Mouse (Mus musculus) bone marrow, adult 2 months (tissue): ENCODE measurements around the gene Ddn. TPM values are rescaled to one million over a fixed set of nuclear protein-coding genes. Genes with fewer than 3 reads are reported as not detected.
A peak's percentile ranks its signal among the peaks of the same experiment; 100 is the strongest.

ENCODE experiments used
- H3K27ac ChIP-seq: fragments of 200-500 bp; 2 replicates; pipeline ENCODE4 v1.5.1; 2012; ENCODE audit warnings: low read depth, mild to moderate bottlenecking, control low read depth, inconsistent platforms, low read length; ENCODE audit not compliant: control insufficient read depth, poor library complexity, insufficient read depth
- H3K4me1 ChIP-seq: fragments of 200-500 bp; 2 replicates; pipeline ENCODE4 v1.6.1; 2011; ENCODE audit warnings: low read length; ENCODE audit not compliant: control insufficient read depth, insufficient read depth
- H3K4me3 ChIP-seq: fragments of 200-500 bp; replicated peaks from 2 replicates; pipeline ENCODE3; 2011; ENCODE audit warnings: mild to moderate bottlenecking, low read depth, low read length, control low read depth; ENCODE audit not compliant: control insufficient read depth
- CTCF ChIP-seq: fragments of 200-500 bp; IDR thresholded peaks from 2 replicates; pipeline ENCODE4 v1.5.1; 2011; ENCODE audit warnings: low read length, control low read depth; ENCODE audit not compliant: control insufficient read depth, insufficient read depth
- POLR2A ChIP-seq: fragments of 200-500 bp; IDR thresholded peaks from 2 replicates; pipeline ENCODE4 v1.6.1; 2011; ENCODE audit warnings: low read depth, mild to moderate bottlenecking, control low read depth, low read length, borderline replicate concordance; ENCODE audit not compliant: control insufficient read depth
- WGBS: fragments of 180-500 bp; shearing (Covaris S2); methylation state at CpG from one replicate; pipeline ENCODE4 v1.1.7; 2018; 5-methylcytosine and 5-hydroxymethylcytosine counted together
- polyA plus RNA-seq: library from polyadenylated mRNA; stranded (reverse); fragments of >200 nt; gene quantifications from 2 replicates; pipeline ENCODE4 v1.2.4, GENCODE M21; 2011; ENCODE audit warnings: low replicate concordance; ENCODE audit not compliant: missing spikeins, insufficient read depth, insufficient read length

The Ddn gene
- polyA plus RNA-seq, 1 experiment: not detected

DNA sequence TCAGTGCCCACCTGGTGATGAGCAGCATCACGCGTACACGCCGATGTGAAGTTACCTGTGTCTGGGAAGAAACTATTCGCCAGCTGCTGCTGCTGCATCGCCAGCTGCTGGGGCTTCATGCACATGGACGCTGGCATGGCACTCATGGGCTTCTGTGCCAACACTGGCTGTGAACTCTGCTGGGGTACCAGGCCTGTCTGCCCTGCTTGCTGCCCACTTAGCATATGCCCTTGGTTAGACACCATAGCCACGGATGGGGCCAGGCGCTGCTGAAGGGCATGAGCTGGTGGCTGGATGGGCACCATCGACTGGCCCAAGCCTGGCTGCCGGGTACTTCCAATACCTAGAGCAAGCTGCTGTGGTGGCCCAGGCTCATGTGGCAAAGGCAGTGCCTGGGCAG is 39.9 kb upstream of the Ddn start:
- H3K4me1 ChIP-seq: no peaks in the 10 kb centered on the region
- H3K27ac ChIP-seq: no peak overlapping the region
- no peak for TF ChIP-seq CTCF
- TF ChIP-seq POLR2A: peak; percentile 10; the same call in 1 of the 2 replicates
- no peak overlapping the region for H3K4me3 ChIP-seq
- 96% methylated on average over 11 of the region's 11 CpGs for WGBS

DNA sequence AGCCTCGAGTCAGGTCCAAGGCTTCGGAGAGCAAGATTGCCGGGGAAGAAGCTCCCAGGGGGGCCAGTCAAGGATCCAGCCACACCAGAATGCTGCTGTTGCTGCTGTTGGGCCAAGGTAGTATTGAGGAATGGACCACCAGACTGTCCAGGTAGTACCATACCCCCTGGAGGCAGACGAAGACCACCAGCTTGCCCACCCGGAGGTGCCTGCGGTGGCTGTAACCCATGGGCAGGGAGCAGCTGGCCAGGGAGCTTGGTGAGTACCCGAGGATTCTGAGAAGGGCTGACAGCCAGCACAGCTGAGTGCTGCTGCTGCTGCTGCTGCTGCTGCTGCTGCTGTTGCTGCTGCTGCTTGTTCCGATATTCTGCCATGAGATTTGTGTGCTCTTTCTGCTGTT is 36.9 kb upstream of the Ddn start:
- WGBS: 82% methylated on average over 8 of the region's 8 CpGs
- TF ChIP-seq POLR2A (no peak), CTCF (no peak)
- no peak overlapping the region for H3K27ac ChIP-seq
- no peaks in the 10 kb centered on the region for H3K4me1 ChIP-seq
- H3K4me3 ChIP-seq: no peak overlapping the region

DNA sequence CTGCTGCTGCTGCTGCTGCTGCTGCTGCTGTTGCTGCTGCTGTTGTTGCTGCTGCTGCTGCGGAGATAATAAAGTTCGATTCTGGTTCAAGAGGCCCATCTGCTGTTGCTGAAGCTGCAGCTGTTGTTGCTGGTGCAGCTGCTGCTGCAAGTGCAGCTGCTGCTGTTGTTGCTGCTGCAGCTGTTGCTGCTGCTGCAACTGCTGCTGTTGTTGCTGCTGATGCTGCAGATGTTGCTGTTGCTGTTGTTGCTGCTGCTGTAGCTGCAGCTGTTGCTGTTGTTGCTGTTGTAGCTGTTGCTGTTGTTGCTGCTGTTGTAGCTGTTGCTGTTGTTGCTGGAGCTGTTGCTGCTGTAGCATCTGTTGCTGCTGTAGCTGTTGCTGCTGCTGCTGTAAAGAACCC is 35.9 kb upstream of the Ddn start:
- Histone ChIP-seq H3K27ac (0 out of 2 replicates have a peak overlapping the region, but pooled peaks have one; percentile 23), H3K4me3 (no peak overlapping the region), H3K4me1 (no peaks in the 10 kb centered on the region)
- WGBS: 86% methylated on average over 2 of the region's 2 CpGs
- TF ChIP-seq CTCF (no peak), POLR2A (no peak)

DNA sequence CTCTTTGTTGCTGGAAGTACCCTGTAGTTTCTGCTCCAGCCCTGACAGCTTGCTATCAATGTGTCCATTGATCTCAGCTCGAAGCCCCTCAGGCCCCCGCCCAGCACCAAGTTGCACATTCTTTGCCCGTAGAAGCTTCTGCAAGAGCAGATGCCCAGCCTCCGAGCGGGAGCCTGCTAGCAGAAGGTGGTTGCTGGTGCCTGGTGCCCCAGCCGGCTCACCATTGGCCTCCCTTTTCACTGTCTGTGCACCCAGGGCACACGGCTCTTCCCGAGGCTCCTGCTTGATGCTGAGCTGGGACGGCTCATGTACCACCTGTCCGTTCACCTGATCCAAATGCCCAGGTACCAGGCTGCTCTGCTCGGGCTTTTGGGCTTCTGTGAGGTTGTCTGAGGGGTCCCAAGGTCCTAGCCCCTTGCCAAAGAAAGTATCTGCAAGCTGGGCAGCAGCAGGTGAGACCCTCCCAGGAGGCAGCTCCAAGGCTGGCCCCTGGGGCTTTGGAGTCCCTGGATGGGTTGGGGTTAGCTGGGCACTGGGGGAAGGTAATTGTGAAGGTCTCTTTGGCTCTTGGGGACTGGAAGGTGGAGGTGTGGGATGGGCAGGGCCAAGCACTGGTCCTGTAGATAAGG is 34.4 kb upstream of the Ddn start:
- no peaks in the 10 kb centered on the region for H3K4me1 ChIP-seq
- no peak for TF ChIP-seq POLR2A
- TF ChIP-seq CTCF: no peak
- no peak overlapping the region for H3K27ac ChIP-seq
- no peak overlapping the region for H3K4me3 ChIP-seq
- 88% methylated on average over 11 of the region's 11 CpGs for WGBS

DNA sequence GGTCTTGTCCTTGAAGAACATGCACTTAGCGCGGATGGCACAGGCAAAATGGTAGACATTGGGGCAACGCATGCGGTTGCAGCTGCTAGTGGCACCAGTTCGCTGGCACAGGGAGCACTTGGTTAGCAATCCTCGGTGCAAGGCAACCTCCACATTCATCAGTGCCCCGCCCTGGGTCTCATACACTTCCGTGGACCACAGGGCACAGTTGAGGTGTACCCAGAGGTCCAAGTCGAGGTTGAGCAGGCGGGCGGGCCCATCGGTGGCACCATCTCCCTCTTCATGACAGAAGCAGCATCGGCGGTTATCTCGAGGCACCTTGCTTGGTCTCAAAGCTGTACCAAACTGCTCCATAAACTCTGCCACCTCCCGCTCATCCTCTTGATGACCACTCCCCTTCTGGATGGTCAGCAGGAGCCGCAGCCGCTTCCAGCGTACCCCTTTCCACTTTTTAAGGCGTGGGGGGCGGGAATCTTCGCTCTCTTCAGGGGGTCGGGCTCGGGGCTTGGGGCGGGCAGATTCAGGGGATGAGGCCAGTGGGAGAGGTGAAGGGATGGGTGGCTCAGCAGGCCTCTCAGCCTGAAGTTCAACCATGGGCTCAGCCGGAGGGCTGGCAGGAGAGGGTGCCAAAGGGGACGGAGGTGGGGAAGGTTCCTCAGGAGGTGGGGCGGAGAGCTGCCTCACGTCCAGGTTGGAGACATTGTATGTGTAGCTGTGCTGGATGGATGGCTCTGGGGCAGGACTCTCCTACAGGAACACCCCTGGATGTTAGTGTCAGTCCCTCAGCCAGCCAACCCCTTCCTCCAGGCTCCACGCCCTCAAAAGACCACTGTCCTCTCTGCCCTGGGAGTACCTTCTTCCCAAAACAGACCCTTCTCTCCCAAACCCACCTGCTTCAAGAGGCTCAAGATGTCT is 30.6 kb upstream of the Ddn start:
- Histone ChIP-seq H3K27ac (no peak overlapping the region), H3K4me1 (peaks cover 1% of the 10 kb centered on the region; the same call in 1 of the 2 replicates), H3K4me3 (no peak overlapping the region)
- TF ChIP-seq POLR2A (no peak), CTCF (no peak)
- 92% methylated on average over 30 of the region's 30 CpGs for WGBS

DNA sequence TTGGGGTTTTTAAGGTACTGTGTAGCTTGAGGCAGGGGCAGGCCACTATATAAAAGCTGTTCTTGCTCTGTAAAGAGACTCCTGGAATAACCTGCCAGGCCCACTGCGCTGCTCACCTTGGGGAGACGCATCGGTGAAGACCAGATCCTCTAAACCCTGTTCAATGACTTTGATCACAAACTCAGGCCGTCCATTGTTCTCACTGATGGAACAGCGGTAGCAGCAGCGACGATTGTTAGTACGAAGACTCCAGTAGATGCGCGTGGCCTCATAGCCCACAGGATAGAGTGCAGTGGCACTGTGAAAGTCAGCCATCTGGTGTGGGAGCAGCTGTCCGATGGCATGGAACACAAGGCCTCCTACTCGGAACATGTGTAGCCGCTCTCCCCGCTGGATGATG is 29.9 kb upstream of the Ddn start:
- Histone ChIP-seq H3K27ac (no peak overlapping the region), H3K4me1 (peaks cover 1% of the 10 kb centered on the region; the same call in 1 of the 2 replicates)
- TF ChIP-seq POLR2A (no peak), CTCF (no peak)

DNA sequence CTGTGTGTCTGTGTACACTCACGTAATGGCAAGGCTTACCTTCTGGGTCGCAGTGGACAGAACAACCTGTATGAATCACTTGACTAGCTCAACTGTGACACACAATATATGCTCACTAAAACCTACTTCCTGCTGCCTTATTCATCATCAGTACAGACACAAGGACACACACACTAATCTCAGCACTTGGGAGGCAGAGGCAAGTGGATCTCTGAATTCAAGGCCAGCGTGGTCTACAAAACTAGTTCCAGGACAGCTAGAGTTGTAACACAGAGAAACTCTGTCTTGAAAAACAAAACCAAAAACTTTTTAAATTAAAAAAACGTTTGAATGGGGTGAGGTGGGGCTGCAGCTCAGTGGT is 28.4 kb upstream of the Ddn start:
- Histone ChIP-seq H3K27ac (peak overlapping the region; percentile 46; the same call in 1 of the 2 replicates), H3K4me3 (no peak overlapping the region), H3K4me1 (peaks cover 1% of the 10 kb centered on the region; the same call in 1 of the 2 replicates)
- WGBS: 70% methylated on average over 4 of the region's 4 CpGs
- TF ChIP-seq POLR2A (no peak), CTCF (no peak)

More for the DNA sequence above, 29.9 kb upstream of the Ddn start:
- H3K4me3 ChIP-seq: no peak overlapping the region
- 96% methylated on average over 14 of the region's 14 CpGs for WGBS

DNA sequence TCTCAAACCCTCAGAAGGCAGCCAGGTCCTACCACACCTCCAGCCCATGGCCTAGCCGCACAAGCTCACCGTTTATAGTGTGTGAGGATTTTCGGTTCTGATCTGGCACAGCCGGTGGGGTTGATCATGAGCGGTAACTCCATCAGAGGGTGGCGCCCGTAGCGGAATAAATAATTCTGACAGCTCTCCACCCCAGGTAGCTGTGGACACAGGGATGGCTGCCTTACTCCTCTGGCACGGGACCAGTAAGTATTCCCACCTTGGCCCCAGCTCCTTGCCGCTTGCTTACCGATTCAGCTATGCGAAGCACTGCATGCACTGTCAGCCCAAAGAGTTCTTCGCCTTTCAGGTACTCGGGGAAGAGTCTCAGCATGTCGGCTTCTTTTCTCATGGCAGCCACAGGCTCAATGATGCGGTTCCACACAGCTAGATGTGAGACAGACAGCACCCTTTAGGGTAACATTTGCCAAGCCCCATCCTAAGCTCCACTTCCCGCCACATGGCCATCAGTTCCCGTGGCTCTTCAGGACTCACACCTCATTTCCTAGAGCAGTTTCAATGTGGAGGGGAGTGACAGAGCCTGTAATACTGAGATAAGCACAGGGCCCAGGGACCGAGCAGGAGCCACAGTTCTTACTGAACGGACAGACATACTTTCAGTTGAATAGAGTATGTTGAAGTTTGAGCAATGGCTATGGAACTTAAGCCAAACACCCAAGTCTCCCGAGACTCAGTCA is 27.9 kb upstream of the Ddn start:
- no peak overlapping the region for H3K4me3 ChIP-seq
- H3K27ac ChIP-seq: peak overlapping the region; percentile 46; the same call in 1 of the 2 replicates
- WGBS: 84% methylated on average over 21 of the region's 21 CpGs
- TF ChIP-seq POLR2A (no peak), CTCF (no peak)
- peaks cover 1% of the 10 kb centered on the region; the same call in 1 of the 2 replicates for H3K4me1 ChIP-seq
